Mouse (Mus musculus) lung, postnatal 36 days (tissue): ENCODE measurements at regions not wholly inside any gene's neighbourhood (a gene's known extent, or its start where the extent isn't known, plus 50 kb on each side); places are given as distances from the start of the nearest gene placed in this dataset.

Source experiments
- DNase-seq: peaks from one replicate; pipeline ENCODE4 v3.0.0; 2022; ENCODE audit warnings: mixed read lengths

GRCm38 (mm10) chr1:63365126-63365525, 80.6 kb upstream of the Adam23 start:
- DNase-seq = no peak

- no peak for DNase-seq
Measured at GRCm38 (mm10) chr1:63367697-63368376, 77.9 kb upstream of the Adam23 start.

- DNase-seq = no peak
Measured at GRCm38 (mm10) chr1:63368921-63369320, 76.8 kb upstream of the Adam23 start.

GRCm38 (mm10) chr1:63369561-63369960, 76.1 kb upstream of the Adam23 start:
- DNase-seq = no peak

- DNase-seq = peak; percentile 2
Measured at GRCm38 (mm10) chr1:63383110-63383509, 62.6 kb upstream of the Adam23 start.

- no peak for DNase-seq
Measured at GRCm38 (mm10) chr1:63385116-63385515, 60.6 kb upstream of the Adam23 start.

- DNase-seq = no peak
Measured at GRCm38 (mm10) chr1:63395427-63395826, 50.3 kb upstream of the Adam23 start.
